ENCODE assay signal across 8 mouse cellular contexts in the genomic region with DNA sequence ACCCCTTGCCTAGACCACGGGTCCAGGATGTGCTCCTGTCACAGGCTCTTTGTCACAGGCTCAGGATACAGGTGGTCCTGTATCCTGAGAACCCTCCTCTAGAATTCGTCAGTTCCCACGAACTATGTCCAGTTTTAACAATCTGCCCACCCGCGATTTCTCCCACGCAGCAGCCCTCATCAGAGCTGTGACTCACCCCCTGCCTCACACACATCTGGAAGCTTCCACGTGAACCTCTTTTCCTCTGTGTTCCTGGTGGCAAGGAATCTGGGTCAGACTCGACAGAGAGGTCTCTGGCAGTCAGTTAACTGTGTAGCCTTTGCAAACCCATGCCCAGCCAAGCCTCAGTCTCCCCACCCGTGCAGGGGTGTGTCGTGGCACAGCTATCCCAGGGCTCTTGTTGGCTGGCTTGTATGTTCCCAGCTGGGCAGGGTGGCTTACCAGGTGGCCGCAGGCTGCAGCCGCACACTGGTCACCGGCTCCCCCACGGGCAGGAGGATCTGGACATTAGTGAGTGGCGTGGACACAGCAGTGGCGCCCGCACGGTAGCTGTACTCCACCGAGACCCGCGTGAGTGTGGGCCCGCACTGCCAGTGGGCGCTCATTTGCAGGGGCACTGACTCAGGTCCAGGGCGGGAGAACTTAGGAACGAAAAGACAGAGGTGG. TPM values are rescaled to one million over a fixed set of nuclear protein-coding genes. Genes with fewer than 3 reads are reported as not detected.
DNase-seq lines count a peak whose midpoint lies in the region; ATAC-seq and TF ChIP-seq lines count a peak whose summit lies in the region.

No protein-coding gene starts in this region.

- TF ChIP-seq CTCF in lung, embryonic 14.5 days (IDR thresholded peaks at IDR 0.05; ENCODE audit: low read depth) = no peak
- no peak for TF ChIP-seq CTCF in lung, postnatal 0 days (IDR thresholded peaks at IDR 0.05)

- H3K4me2 ChIP-seq in lung, embryonic 14.5 days = peak overlapping the region; percentile 39; the same call in 1 of the 2 replicates
- H3K4me2 ChIP-seq in lung, postnatal 0 days (replicated peaks; ENCODE audit: low read depth, low read length) = no peak overlapping the region
- H3K4me2 ChIP-seq in forebrain, embryonic 13.5 days = peak overlapping the region; percentile 49
- peak overlapping the region; percentile 46 for H3K4me2 ChIP-seq in limb, embryonic 12.5 days
- H3K4me2 ChIP-seq in neural tube, embryonic 15.5 days = peak overlapping the region; percentile 48; the same call in 1 of the 2 replicates

- no peak for DNase-seq in lung, embryonic 14.5 days
- no peak for DNase-seq in lung, postnatal 0 days (ENCODE audit: low spot score)
- DNase-seq in adrenal gland, postnatal 10 days = no peak
- DNase-seq in cerebellum, adult 8-10 months = no peak
- DNase-seq in lung, postnatal 10 days = no peak

- no peaks in the 10 kb centered on the region for H3K36me3 ChIP-seq in lung, embryonic 14.5 days (ENCODE audit: insufficient read depth)
- H3K36me3 ChIP-seq in lung, postnatal 0 days (ENCODE audit: insufficient read depth, low read length) = no peaks in the 10 kb centered on the region
- H3K36me3 ChIP-seq in forebrain, embryonic 13.5 days (ENCODE audit: poor library complexity, severe bottlenecking) = peaks cover 21% of the 10 kb centered on the region
- no peaks in the 10 kb centered on the region for H3K36me3 ChIP-seq in limb, embryonic 12.5 days
- peaks cover 27% of the 10 kb centered on the region for H3K36me3 ChIP-seq in neural tube, embryonic 15.5 days

- 0 out of 2 replicates have a peak overlapping the region, but pooled peaks have one; percentile 1 for H3K4me3 ChIP-seq in lung, embryonic 14.5 days (ENCODE audit: low read depth, low read length)
- H3K4me3 ChIP-seq in lung, postnatal 0 days (ENCODE audit: low read depth, low read length) = no peak overlapping the region
- no peak overlapping the region for H3K4me3 ChIP-seq in forebrain, embryonic 13.5 days
- H3K4me3 ChIP-seq in limb, embryonic 12.5 days (replicated peaks) = 0 out of 2 replicates have a peak overlapping the region, but pooled peaks have one; percentile 16
- no peak overlapping the region for H3K4me3 ChIP-seq in neural tube, embryonic 15.5 days (replicated peaks)

- H3K9me3 ChIP-seq in lung, embryonic 14.5 days (ENCODE audit: low read depth, low read length) = no peaks in the 10 kb centered on the region
- no peaks in the 10 kb centered on the region for H3K9me3 ChIP-seq in lung, postnatal 0 days (ENCODE audit: low read length)
- H3K9me3 ChIP-seq in forebrain, embryonic 13.5 days (replicated peaks) = no peaks in the 10 kb centered on the region
- no peaks in the 10 kb centered on the region for H3K9me3 ChIP-seq in limb, embryonic 12.5 days
- H3K9me3 ChIP-seq in neural tube, embryonic 15.5 days (replicated peaks) = no peaks in the 10 kb centered on the region

- 37% methylated on average over 25 of the region's 25 CpGs for WGBS in lung, embryonic 14.5 days
- WGBS in lung, postnatal 0 days = 42% methylated on average over 25 of the region's 25 CpGs
- 38% methylated on average over 25 of the region's 25 CpGs for WGBS in forebrain, embryonic 13.5 days
- WGBS in limb, embryonic 12.5 days = 40% methylated on average over 25 of the region's 25 CpGs
- 40% methylated on average over 25 of the region's 25 CpGs for WGBS in neural tube, embryonic 15.5 days

- H3K27ac ChIP-seq in lung, embryonic 14.5 days (ENCODE audit: low read depth) = no peak overlapping the region
- no peak overlapping the region for H3K27ac ChIP-seq in lung, postnatal 0 days (ENCODE audit: low read length)
- H3K27ac ChIP-seq in forebrain, embryonic 13.5 days = no peak overlapping the region
- H3K27ac ChIP-seq in limb, embryonic 12.5 days = no peak overlapping the region
- H3K27ac ChIP-seq in neural tube, embryonic 15.5 days (replicated peaks) = no peak overlapping the region

- H3K4me1 ChIP-seq in lung, embryonic 14.5 days (ENCODE audit: insufficient read depth) = no peaks in the 10 kb centered on the region
- no peaks in the 10 kb centered on the region for H3K4me1 ChIP-seq in lung, postnatal 0 days (ENCODE audit: insufficient read depth, low read depth, low read length)
- H3K4me1 ChIP-seq in forebrain, embryonic 13.5 days = peaks cover 8% of the 10 kb centered on the region
- peaks cover 3% of the 10 kb centered on the region; the same call in 1 of the 2 replicates for H3K4me1 ChIP-seq in limb, embryonic 12.5 days (replicated peaks)
- H3K4me1 ChIP-seq in neural tube, embryonic 15.5 days = peaks cover 9% of the 10 kb centered on the region

- H3K9ac ChIP-seq in lung, embryonic 14.5 days = no peak overlapping the region
- no peak overlapping the region for H3K9ac ChIP-seq in lung, postnatal 0 days (replicated peaks; ENCODE audit: low read depth)
- no peak overlapping the region for H3K9ac ChIP-seq in forebrain, embryonic 13.5 days
- H3K9ac ChIP-seq in limb, embryonic 12.5 days (replicated peaks) = no peak overlapping the region
- H3K9ac ChIP-seq in neural tube, embryonic 15.5 days (replicated peaks) = no peak overlapping the region; the same call in 1 of the 2 replicates

- peaks cover 16% of the 10 kb centered on the region for H3K27me3 ChIP-seq in lung, embryonic 14.5 days (ENCODE audit: insufficient read depth, low read length)
- 0 out of 2 replicates have a peak, but pooled peaks cover 5% of the 10 kb centered on the region for H3K27me3 ChIP-seq in lung, postnatal 0 days (replicated peaks; ENCODE audit: insufficient read depth, low read length)
- peaks cover 34% of the 10 kb centered on the region for H3K27me3 ChIP-seq in forebrain, embryonic 13.5 days
- peaks cover 61% of the 10 kb centered on the region for H3K27me3 ChIP-seq in limb, embryonic 12.5 days
- peaks cover 33% of the 10 kb centered on the region for H3K27me3 ChIP-seq in neural tube, embryonic 15.5 days (replicated peaks)

- no peak for TF ChIP-seq EP300 in lung, postnatal 0 days (IDR thresholded peaks at IDR 0.05)

- peak; percentile 42; the same call in 1 of the 2 replicates for ATAC-seq in lung, embryonic 14.5 days (ENCODE audit: insufficient read depth)
- no peak for ATAC-seq in lung, postnatal 0 days
- ATAC-seq in forebrain, embryonic 13.5 days = peak; percentile 11
- peak; percentile 49 for ATAC-seq in limb, embryonic 12.5 days (ENCODE audit: insufficient number of reproducible peaks, insufficient read depth, low FRiP score, low TSS enrichment, low read depth)
- ATAC-seq in neural tube, embryonic 15.5 days (ENCODE audit: low FRiP score) = peak; percentile 27; the same call in 1 of the 2 replicates

RNA-seq across cellular contexts. Expression of a gene that starts 7.7 kb away (rescaled TPM):
- polyA plus RNA-seq in lung, embryonic 14.5 days (2014; fragmentation: Nextera tagmentation; extraction: Ambion mirVana) = 2.1 and 2.3 TPM in 2 replicates
- polyA plus RNA-seq in lung, postnatal 0 days (2015; fragmentation: Nextera tagmentation; extraction: Ambion mirVana) = 11.7 and 12.1 TPM in 2 replicates
- polyA plus RNA-seq in forebrain, embryonic 13.5 days (2015; fragmentation: Nextera tagmentation; extraction: Ambion mirVana) = 0.33 and 0.44 TPM in 2 replicates
- 0.70 and 1.1 TPM in 2 replicates for polyA plus RNA-seq in limb, embryonic 12.5 days (2016; fragmentation: Nextera tagmentation; extraction: Ambion mirVana)
- 0.56 and 1.3 TPM in 2 replicates for polyA plus RNA-seq in neural tube, embryonic 15.5 days (2015; fragmentation: Nextera tagmentation; extraction: Ambion mirVana)
- total RNA-seq in adrenal gland, postnatal 10 days (2021) = 1 to 10 TPM; 6.4 to 6.7 TPM

RNA-seq across cellular contexts. Expression of a gene that starts 16.2 kb away (rescaled TPM):
- 3.9 and 4.5 TPM in 2 replicates for polyA plus RNA-seq in lung, embryonic 14.5 days (2014; fragmentation: Nextera tagmentation; extraction: Ambion mirVana)
- polyA plus RNA-seq in lung, postnatal 0 days (2015; fragmentation: Nextera tagmentation; extraction: Ambion mirVana) = 1.4 and 1.8 TPM in 2 replicates
- 39.6 and 47.2 TPM in 2 replicates for polyA plus RNA-seq in forebrain, embryonic 13.5 days (2015; fragmentation: Nextera tagmentation; extraction: Ambion mirVana)
- polyA plus RNA-seq in limb, embryonic 12.5 days (2016; fragmentation: Nextera tagmentation; extraction: Ambion mirVana) = 5.5 and 6.0 TPM in 2 replicates
- polyA plus RNA-seq in neural tube, embryonic 15.5 days (2015; fragmentation: Nextera tagmentation; extraction: Ambion mirVana) = 81.2 and 85.0 TPM in 2 replicates
- 1 to 10 TPM; 4.8 to 8.4 TPM for total RNA-seq in adrenal gland, postnatal 10 days (2021)

RNA-seq across cellular contexts. Expression of a gene that starts 20.3 kb away (rescaled TPM):
- 0.87 and 1.0 TPM in 2 replicates for polyA plus RNA-seq in lung, embryonic 14.5 days (2014; fragmentation: Nextera tagmentation; extraction: Ambion mirVana)
- 2.9 and 3.9 TPM in 2 replicates for polyA plus RNA-seq in lung, postnatal 0 days (2015; fragmentation: Nextera tagmentation; extraction: Ambion mirVana)
- 0.47 TPM in 1 of 2 replicates, not detected in the other for polyA plus RNA-seq in forebrain, embryonic 13.5 days (2015; fragmentation: Nextera tagmentation; extraction: Ambion mirVana)
- 0.54 and 0.64 TPM in 2 replicates for polyA plus RNA-seq in limb, embryonic 12.5 days (2016; fragmentation: Nextera tagmentation; extraction: Ambion mirVana)
- polyA plus RNA-seq in neural tube, embryonic 15.5 days (2015; fragmentation: Nextera tagmentation; extraction: Ambion mirVana) = 1.4 and 2.8 TPM in 2 replicates
- 10 to 100 TPM in 1 of 2 experiments, 1 to 10 TPM in 1; 7.3 to 10.8 TPM for total RNA-seq in adrenal gland, postnatal 10 days (2021)

RNA-seq across cellular contexts. Expression of a gene that starts 33.2 kb away (rescaled TPM):
- polyA plus RNA-seq in lung, embryonic 14.5 days (2014; fragmentation: Nextera tagmentation; extraction: Ambion mirVana) = 7.2 and 7.8 TPM in 2 replicates
- polyA plus RNA-seq in lung, postnatal 0 days (2015; fragmentation: Nextera tagmentation; extraction: Ambion mirVana) = 7.7 and 10.0 TPM in 2 replicates
- polyA plus RNA-seq in forebrain, embryonic 13.5 days (2015; fragmentation: Nextera tagmentation; extraction: Ambion mirVana) = 1.6 and 1.7 TPM in 2 replicates
- 3.8 and 4.4 TPM in 2 replicates for polyA plus RNA-seq in limb, embryonic 12.5 days (2016; fragmentation: Nextera tagmentation; extraction: Ambion mirVana)
- polyA plus RNA-seq in neural tube, embryonic 15.5 days (2015; fragmentation: Nextera tagmentation; extraction: Ambion mirVana) = 7.4 and 11.5 TPM in 2 replicates
- 10 to 100 TPM; 18.5 to 25.9 TPM for total RNA-seq in adrenal gland, postnatal 10 days (2021)

RNA-seq across cellular contexts. Expression of a gene that starts 37.7 kb away (rescaled TPM):
- 0.46 and 0.64 TPM in 2 replicates for polyA plus RNA-seq in lung, embryonic 14.5 days (2014; fragmentation: Nextera tagmentation; extraction: Ambion mirVana)
- polyA plus RNA-seq in lung, postnatal 0 days (2015; fragmentation: Nextera tagmentation; extraction: Ambion mirVana) = 0.35 and 0.46 TPM in 2 replicates
- polyA plus RNA-seq in forebrain, embryonic 13.5 days (2015; fragmentation: Nextera tagmentation; extraction: Ambion mirVana) = 13.0 and 15.8 TPM in 2 replicates
- 0.60 and 0.86 TPM in 2 replicates for polyA plus RNA-seq in limb, embryonic 12.5 days (2016; fragmentation: Nextera tagmentation; extraction: Ambion mirVana)
- polyA plus RNA-seq in neural tube, embryonic 15.5 days (2015; fragmentation: Nextera tagmentation; extraction: Ambion mirVana) = 18.1 and 22.2 TPM in 2 replicates
- 1 to 10 TPM; 3.8 to 7.1 TPM for total RNA-seq in adrenal gland, postnatal 10 days (2021)

Comparison
In these comparisons a context has a peak if more than half of its experiments do, and no peak if none do; other contexts are left out.
1. H3K4me3 ChIP-seq: peak in lung, embryonic 14.5 days (single experiment) and limb, embryonic 12.5 days (single experiment); none in lung, postnatal 0 days (single experiment), forebrain, embryonic 13.5 days (single experiment) and neural tube, embryonic 15.5 days (single experiment).